Mouse (Mus musculus) kidney, postnatal 36 days (tissue): ENCODE data around the gene Tekt3.
A peak's percentile ranks its signal among the peaks of the same experiment; 100 is the strongest.

Source experiments
- DNase-seq, 2 experiments: peaks; one replicate each; pipeline ENCODE4 v3.0.0; 2021 to 2022; ENCODE audit warnings: mixed read lengths in 2 of 2

Tekt3 gene

DNA sequence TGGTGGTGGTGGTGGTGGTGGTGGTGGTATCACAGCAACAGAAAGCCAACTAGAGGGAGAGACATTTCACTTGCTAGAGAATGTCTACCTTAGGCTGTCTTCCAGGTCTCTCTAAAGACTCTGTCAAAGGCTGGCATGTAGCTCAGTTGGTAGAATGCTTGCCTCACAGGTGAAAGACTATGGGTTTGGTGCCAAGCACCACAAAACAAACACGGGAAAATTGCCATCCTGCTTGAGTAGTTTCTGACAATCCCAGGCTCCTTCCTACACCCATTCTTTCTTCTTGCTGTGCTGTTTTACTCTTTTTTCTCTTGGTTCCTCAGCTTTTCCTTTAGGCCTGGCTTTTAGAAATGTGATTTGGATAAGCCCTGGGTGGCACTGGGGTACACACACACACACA, 5.1 kb downstream of the Tekt3 start:
- no peak for DNase-seq

DNA sequence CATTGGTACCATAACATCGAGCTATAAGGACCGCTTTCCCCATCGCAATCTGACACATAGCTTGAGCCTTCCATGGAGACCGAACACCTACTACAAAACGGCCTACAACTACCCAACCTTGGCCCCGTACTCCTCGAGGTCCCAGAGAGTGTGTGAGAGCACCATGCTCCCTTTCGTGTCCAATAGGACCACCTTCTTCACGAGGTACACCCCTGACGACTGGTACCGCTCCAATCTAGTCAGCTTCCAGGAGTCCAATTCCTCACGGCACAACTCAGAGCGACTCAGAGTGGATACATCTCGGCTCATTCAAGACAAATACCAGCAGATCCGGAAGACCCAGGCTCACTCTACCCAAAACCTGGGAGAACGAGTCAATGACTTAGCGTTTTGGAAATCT, 8.6 kb downstream of the Tekt3 start:
- DNase-seq, result no peak

DNA sequence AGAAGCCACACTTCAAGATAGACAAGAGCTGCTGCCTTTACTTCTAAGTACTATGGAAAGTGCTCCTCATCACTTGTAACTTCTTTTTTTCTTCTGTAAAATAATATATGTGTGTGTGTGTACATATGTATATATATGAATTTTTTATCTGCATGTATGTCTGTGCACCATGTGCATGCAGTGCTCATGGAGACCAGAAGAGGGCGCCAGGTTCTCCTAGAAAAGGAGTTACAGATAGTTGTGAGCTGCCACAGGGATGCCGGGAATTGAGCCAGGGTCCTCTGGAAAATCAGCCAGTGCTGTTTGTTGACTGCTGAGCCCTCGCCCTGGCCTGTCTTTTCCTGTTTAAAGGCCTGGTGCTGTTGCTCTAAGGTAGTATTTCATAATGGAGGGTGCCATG, 23.1 kb downstream of the Tekt3 start:
- DNase-seq, result no peak

DNA sequence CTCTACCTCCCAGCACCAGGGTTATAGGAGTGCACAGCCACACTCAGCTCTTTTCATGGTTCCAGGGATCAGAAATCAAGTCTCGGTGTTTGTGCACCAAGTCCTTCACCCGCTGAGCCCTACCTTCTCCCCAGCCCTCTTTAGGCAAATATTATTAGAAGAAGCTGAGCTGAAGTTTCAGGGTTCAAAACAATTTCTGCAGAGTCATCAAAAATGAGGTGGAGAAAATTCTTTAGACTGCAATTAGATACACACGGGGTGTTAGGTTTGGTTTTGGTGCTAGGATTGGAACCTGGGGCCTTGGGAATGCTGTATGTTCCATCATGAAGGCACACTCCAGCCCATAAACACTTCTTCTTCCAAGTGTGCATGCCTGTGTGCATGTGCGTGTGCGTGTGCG, 27.2 kb downstream of the Tekt3 start:
- DNase-seq, result no peak

DNA sequence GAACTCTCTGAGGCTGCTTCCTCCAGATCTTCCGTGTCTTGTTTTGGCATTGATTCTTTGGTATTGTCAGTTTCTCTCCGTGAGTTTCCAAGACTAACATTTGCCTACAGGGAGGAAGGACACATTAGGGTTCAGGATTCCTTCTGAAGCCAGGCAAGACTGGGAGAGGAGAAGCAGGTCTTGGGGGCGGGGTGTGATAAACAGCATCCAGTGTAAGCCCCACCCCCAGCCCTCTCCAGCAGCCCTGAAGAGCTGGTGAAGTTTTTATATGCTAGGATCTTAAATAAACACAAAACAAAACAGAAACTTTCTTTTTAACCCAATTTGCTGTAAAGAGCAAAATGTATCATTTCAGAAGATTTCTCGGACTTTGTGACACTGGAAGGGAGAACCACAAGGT, 28.8 kb downstream of the Tekt3 start:
- DNase-seq, result no peak

DNA sequence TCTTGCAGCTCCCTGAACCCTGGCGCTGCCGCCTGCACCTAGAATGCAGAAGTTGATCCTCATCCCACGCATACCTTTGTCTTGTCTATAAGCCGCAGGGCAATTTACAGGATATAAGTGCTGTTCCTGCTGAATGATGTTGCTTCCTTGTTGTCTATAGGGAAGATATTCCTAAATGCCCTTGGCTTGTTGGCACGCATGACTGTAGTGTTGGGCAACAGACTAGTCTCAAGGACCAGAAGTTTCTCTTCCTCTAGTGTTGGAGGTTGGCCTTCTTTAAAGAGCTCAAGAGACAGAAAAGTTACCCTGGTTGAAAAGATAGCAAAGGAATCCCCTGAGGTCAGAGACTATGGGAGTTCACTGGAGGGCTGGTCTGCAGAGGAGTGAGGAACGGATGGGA, 29.5 kb downstream of the Tekt3 start:
- no peak for DNase-seq

DNA sequence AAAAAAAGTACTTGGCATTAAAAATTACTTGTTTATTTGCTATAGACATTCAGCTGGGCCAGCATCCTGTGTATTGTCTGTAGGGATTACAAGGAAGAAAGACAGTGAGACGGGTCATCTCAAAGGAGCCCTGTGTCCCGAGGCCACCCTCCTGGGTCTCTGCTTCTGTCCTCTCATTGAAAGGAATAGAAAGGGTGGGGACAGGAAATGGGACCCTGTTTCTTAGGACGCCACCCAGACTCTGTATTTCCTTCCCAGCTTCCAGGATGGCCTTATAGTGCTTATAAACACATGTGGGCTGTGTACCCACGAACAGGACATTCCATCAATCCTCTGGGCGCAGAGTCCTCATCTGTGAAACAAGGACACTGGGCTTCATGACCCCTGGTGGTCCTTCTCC, 30.8 kb downstream of the Tekt3 start:
- no peak for DNase-seq

DNA sequence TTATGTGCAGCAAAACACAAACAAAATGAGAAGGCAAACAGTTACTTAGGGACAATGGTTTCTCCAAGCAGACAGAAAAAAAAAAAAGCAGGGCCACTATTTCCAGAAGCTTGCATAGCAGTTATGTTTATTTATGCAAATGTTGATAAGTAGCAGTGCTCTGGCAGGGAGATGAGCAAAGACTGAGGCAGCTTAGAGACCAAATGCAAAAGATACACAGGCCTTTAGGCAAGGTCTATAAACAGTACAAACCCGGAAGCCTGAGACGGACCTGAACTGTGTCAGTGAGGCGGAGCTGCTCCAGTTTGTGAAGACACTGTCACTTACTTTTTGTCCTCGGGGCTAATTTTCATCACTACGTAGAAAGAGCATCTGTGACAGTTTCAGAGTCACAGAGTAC, 32.1 kb downstream of the Tekt3 start:
- DNase-seq, result no peak

DNA sequence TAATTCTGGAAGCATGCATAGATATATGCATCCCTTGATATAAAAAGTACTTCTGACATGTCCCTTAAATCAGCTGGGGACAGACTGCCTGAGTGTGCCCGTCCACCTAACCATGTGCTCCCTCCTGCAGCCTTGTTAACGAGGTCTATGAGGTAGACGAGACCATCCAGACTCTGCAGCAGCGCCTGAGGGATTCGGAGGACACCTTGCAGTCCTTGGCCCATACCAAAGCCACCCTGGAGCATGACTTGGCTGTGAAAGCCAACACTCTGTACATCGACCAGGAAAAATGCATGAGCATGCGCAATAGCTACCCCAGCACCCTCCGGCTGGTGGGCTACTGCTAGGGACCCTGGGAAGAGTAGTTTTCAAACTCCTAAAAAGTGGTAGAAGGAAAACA, 33.0 kb downstream of the Tekt3 start:
- no peak for DNase-seq

DNA sequence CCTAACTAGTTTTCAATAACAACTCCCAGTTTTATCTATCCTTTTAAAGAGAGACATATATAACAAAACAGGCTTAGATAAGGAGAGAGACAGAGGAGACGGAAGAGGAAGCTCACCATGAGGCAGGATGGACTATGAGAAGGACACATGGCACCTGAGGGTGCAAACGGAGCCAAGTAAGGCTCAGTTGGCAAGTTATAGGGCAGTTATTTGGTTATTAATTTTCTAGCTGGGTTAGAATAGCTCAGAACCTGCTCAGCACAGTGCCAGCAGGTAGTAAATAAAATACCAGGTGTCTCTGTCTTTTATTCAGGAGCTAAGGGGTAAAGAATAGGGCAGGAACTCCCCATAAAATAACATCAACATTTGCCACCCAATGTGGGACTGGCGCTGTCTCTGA, 36.6 kb downstream of the Tekt3 start:
- DNase-seq, result peak in 1 of 2 experiments; percentile 20

DNA sequence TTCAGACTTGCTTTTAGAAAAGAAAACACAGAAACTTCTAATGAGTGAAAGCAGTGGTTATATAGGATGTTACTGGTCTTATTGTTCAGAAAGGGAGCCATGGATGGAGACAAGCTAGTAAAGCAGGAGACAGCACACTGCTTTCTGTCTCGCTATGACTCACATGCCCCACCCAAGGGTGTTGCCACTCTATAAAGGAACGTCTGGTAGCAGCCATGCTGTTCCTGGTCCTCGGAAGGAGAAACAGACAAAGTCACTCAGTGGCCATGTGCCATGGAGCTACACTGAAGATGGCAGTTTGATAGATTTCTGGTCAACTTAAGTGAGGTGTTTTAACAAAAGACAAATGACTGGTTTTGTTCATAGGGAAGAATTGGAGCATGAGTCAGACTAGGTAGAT, 37.9 kb downstream of the Tekt3 start:
- no peak for DNase-seq

DNA sequence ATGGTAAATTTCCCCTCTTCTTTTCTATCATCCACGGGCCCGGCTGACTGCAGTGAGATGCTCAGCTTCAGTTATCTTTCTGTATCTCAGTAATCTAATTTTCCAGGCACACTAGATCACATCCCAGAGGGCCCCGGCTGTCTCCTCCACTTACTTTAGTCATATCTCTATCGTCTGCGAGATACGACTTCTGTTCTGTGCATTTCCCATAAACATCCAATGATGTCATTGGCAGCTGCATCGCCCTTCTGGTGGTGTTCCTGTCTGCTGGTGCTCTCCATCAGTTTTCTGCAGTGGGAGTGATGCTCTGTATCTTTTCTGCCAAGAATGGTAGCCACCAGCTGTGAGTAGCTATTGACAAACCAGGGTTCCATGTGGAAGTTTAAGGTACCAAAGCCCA, 41.8 kb downstream of the Tekt3 start:
- DNase-seq, result no peak

DNA sequence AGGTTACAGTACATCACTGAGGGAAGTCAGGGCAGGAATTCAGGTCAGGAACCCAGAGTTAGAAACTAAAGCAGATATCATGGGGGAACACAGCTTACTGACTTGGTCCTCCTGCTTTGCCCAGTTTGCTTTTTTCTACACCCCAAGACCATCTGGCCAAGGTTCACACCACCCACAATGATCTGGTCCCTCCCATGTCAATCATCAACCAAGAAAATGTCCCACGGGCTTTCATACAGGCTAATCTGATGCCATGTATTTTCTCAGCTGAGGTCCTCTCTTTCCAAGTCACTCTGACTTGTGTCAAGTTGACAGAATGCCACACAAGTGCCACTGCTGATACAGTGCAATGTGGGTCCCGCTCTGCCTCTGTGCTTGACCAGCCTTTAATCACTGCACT, 42.6 kb downstream of the Tekt3 start:
- peak; percentile 29 to 39 for DNase-seq

DNA sequence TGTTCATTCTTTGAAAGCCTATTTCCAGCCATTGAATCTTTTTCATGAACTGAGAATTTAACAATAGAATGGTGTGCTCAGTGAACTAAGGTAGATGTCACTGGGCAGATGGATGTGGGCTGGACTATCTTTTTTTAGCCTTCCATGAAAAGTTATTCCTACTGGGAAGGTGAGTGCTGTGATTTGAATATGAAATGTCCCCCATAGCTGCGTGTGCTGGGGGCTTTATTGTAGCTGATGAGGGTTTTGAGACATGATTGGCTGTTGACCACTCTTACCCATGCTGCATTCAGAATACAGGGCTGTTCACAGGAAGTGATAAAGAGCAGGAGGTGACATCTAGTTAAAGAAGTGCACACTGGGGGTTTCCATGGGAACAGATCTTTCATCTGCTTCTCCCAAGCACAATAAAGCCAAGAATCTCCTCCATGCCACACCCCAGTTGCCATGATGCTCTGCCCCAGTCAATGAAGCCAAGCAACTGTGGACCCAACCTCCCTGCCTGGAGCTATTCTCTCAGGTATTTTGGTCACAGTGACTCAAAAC, 47.8 kb downstream of the Tekt3 start:
- DNase-seq, result no peak

DNA sequence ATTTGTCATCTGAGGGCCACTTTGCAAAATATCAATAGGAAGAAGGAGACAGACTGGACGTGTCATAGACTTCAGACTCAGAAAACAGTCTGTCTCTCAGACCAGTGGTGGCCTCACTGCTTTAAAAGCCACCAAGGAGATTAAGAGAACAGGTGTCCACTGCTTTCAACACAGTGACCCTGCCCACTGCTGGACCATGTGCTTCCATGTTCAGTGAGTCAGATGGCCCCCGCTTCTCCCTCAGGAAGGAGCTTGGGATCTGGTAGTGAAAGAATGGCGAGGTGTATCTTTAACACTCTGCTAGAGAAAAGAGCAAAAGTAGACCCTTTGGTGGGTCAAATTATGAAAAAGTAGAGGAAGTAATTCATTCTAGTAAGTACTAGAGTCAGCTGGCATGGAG, 48.9 kb downstream of the Tekt3 start:
- DNase-seq, result no peak

DNA sequence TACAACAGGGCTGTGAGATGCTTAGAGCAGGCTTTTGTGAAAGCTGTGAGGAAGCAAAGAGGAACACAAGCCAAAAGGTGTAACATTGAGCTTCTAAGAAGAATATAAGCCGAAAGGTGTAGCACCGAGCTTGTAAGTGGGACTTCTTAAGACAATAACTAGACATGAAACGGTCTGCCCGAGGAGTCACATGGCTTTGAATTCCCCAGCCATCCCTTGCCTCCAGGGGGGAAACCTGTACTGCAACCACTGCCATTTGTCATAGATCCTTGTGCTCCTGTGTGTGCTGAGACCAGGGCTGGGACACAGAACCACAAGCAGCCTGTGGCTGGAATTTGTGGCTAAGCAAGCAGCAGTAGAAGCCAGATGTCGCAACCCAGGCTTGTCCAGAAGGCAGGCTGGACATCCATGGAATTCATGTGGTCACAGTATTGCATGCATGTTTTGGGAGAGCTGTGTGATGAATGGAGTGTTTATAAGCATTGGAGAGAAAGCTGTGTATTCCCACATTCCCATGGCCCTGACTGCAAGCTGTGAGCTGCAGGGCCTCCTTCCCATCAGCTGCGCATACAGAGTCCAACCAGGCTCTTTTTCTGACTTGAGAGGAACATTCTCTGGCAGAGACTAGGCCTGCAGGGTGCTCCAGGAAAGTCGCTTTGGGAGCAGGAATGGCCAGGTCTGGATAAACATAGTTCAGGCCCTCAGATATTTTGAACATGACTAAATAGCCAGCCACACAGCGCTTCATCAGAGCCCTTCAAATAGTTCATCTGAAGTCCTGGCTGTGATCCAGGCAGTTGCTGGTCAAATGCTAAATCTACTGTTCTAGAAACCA, 53.6 kb downstream of the Tekt3 start:
- no peak for DNase-seq

DNA sequence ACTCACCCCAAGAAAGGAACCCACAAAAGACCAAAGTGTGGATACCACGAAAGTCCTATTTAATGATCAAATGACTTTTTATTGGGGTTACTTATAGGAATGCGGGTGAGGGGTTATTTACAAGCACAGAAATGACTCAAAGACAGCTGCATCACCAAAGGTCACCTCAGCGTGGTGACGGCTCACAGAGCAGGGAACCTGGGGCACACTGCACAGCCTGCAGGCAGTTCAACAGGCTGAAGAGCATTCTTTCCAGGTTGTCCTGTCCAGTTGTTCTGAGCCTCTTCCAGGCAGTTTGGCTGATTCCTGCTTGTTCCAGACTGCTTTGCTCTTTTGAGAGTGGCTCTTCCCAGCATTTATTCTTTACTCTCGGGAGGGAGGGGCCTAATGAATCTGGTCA, 55.2 kb downstream of the Tekt3 start:
- DNase-seq, result no peak

DNA sequence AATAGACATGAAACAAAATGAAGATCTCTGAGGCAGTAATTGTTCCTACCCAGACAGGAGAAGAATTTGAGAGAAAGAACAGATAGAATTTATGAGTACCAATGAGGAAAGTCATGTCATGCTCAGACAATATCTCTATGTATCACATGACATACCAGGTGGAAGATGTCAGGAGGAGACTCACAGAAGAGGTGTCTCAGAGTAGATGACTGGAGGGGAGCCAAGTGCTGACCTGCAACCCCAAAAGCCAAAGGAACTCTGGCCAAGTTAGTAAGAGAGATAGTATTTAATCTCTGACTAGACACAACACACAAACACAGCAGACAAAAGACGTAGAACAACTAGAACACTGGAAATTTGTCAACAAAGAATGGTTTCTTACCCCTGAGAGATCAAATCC, 55.8 kb downstream of the Tekt3 start:
- no peak for DNase-seq

DNA sequence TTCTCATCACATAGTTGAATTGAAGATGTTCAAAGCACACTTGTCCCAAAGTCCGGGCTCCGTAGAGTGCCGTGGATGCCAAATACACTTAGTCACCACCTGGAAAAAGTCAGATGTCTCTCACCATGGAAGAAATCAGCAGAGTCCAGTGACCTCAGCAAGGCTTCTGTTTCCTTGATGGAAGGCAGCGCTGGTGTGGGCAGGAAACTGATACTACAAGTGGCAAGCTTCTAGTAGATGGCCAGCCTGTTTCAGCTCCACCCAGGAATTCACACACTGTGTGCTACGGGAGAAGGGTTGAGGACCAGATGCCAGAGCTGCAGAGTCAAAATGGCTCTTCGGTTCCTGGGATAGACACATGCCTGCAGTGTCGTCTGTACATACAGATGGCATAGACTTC, 58.3 kb downstream of the Tekt3 start:
- DNase-seq, result no peak

DNA sequence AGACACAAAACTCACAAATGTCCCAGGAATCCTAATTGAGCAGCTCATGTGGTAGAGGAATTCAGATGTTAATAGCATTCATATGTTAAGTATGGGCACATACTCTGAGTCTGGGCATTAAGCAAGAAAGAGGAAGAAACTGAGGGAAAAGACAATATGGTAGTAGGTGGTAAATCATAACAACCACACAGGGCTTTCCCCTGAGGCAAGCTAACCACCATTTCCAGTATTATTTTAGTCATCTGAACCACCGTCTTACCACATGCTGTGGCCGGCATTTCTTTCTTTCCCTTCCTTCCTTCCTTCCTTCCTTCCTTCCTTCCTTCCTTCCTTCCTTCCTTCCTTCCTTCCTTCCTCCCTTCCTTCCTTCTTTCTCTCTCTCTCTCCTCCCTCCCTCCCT, 60.8 kb downstream of the Tekt3 start:
- no peak for DNase-seq

DNA sequence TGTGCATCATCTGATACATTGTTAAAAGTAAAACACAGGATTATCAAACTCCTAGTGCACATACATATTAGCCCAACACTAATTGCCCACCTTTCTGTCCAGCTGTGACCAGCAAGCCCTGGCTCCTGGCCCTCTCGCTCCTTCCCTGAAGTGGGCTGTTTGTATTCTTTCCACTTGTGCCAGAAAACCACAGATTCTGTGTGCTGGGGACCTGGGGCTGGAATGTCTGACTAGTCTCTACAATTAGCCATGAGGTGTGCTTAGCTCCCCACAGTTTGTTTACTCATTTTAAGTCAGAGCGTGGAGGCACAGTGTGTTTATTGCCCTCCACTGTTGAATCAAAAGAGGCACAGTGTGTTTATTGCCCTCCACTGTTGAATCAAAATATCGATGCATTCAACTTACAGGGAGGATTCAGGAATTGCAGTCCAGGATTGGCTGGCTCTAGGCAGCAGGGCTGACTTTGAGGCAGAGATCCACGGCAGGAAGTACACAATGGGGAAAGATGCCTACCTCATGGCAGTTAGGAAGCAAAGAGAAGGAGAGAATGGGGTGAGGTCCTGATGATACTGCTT, 61.4 kb downstream of the Tekt3 start:
- no peak for DNase-seq

DNA sequence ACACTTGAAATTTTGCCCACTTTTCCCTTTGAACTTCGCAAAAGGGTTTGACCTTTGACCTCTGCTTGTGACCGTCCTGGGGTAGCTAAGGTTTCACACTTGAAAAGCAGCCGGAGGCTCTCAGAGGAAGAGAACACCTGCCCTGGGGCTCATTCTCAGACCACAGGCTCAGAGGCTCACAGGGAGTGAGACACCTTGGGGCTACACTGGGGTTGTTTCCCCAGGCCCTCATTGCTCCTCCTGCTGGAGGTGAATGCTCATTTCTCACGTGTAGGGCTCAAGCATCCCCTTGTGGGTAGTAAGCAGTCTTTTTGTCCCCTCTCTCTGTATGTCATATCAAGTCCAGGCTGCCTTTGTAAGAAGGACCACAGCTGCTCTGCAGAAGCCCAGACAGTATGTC, 62.9 kb downstream of the Tekt3 start:
- peak in 1 of 2 experiments; percentile 11 for DNase-seq

DNA sequence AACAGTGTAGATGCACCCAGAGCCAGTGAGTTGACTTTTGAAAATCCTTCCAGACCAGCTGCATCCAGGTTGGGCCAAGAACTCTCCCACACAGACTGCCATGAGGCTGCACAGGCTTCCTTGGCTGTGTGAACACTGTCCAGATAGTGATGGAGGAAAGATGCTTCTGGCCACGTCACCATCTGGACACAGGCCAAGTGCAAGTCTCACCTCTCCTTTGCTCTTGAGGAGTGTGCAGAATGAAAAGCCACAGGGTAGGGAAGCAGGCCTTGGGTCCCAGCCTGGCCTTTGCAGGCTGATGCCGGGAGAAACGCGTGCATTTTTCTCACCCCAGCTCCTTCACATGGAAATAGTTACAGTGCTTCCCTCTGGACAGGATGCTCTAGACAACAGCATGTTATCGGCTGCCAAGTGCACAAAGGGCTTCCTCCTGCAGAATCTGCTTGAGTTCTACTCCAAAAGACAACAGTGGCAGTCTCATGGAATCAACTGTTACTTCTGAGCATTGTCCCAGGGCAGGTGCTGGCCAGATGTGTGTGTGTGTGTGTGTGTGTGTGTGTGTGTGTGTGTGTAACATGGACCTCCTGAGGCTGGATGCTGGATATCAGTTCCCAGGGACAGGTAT, 64.5 kb downstream of the Tekt3 start:
- DNase-seq, result peak in 1 of 2 experiments; percentile 25

DNA sequence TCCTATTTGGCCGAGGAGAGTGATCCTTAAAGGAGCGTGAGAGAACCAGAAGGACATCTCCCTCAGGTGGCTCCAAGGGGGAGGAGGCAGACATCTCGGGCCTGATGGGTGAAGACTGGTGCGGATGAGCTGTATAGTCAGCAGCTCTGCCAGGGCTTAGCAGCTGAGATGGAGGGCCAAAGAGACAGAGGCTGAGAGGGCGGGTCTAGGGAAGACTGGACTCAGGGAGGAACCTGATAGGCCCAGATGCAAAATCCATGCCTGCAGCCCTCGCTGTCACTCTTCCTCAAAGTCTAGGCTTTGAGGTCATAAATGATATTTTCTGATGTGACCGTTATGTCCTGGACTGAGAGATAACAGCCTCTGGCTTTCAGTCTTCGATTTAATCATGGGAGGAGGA, 65.5 kb downstream of the Tekt3 start:
- DNase-seq, result no peak
